Mouse (Mus musculus) thymus, postnatal 0 days (tissue): ENCODE measurements around the gene Rhobtb1. TPM values are rescaled to one million over a fixed set of nuclear protein-coding genes. Genes with fewer than 3 reads are reported as not detected.
A peak's percentile ranks its signal among the peaks of the same experiment; 100 is the strongest.

Source experiments
- DNase-seq: peaks from one replicate; pipeline ENCODE4 v3.0.0-alpha.2; 2015; ENCODE audit warnings: low spot score
- polyA plus RNA-seq: library from polyadenylated mRNA; unstranded; fragments of >200 nt; fragmentation: Nextera tagmentation; extraction: Ambion mirVana; gene quantifications from 2 replicates; pipeline ENCODE4 v1.2.1, GENCODE M21; 2015

Gene Rhobtb1
- polyA plus RNA-seq, 1 experiment from 2014 or later: 4.9 TPM

GRCm38 (mm10) chr10:69320667-69321518 lies 169.7 kb downstream of the Rhobtb1 start:
- peak; percentile 72 for DNase-seq

DNA sequence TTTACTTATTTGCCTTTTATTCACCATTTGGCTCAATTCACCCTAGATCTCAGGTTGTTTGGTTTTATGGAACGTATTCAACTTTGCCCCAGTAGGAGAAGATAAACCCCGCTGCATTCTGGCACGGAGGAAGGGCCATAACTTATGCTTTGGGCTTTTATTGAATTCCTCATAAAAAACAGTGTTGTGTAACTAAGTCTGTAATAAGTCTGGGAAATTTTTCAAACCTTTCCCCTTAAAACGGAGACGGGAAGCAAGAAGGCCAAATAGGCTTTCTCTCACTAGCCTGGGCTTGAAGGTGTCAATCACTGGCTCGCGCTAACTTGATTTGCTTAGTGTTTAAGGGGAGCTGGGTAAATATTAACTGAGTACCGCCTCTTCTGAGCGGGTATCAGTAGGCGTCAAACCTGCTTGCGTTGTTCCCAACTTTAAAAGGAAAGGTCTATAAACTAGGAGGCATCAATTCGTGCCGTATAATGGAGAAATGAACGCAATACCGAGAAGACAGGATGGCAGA lies 170.3 kb downstream of the Rhobtb1 start:
- DNase-seq: no peak

DNA sequence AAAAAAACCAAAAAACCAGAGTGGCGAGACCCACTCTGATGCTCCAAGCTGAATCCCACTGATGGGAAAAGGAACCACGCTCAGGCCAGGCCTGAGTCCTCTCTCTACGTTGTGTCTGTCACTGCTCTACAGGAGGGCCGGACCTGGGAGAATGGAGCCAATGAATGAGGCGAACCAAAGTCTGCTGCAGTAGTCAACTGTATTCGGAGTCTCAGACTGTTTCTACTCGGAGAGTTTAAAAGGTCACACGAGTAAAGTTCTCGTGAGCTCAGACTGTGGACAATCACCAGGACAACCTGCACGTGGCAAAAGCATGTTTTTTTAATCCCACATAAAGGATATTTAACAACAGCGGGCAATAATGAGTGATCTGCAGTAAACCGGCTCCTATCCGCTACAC lies 172.8 kb downstream of the Rhobtb1 start:
- DNase-seq: no peak

DNA sequence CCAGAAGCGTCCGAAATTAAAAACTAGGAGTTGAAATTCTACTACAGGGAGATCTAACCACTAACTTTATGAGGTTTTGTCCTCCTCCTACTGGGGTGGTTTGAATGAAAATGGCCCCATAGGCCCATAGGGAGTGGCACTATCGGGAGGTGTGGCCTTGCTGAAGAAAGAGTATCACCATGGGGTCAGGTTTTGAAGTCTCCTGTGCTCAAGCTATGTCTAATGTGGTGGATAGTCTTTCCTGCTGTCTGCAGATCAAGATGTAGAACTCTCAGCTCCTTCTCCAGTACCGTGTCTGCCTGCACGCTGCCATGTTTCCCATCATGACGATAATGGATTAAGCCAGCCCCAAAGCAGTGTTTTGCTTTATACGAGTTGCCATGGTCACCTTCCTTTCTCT lies 173.6 kb downstream of the Rhobtb1 start:
- no peak for DNase-seq

GRCm38 (mm10) chr10:69326433-69326832 lies 175.2 kb downstream of the Rhobtb1 start:
- no peak for DNase-seq

DNA sequence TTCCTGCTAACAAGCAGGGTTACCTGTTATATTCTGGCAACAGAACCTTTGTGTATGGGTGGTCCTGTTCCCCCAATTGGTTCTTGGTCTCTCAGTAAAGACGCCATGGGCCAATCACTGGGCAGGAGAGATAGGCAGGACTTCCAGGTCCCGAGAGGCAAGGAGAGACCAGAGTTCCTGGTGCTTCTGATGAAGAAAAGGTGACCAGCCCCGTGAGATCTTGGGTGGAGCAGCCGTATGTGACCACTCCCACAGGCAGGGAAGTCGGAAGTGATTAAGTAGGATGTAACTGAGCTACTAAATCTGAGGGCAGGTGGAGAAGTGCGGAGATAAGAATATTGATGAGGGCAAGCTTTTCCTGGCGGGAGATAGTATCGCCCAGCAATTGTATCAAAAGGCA lies 176.1 kb downstream of the Rhobtb1 start:
- no peak for DNase-seq

DNA sequence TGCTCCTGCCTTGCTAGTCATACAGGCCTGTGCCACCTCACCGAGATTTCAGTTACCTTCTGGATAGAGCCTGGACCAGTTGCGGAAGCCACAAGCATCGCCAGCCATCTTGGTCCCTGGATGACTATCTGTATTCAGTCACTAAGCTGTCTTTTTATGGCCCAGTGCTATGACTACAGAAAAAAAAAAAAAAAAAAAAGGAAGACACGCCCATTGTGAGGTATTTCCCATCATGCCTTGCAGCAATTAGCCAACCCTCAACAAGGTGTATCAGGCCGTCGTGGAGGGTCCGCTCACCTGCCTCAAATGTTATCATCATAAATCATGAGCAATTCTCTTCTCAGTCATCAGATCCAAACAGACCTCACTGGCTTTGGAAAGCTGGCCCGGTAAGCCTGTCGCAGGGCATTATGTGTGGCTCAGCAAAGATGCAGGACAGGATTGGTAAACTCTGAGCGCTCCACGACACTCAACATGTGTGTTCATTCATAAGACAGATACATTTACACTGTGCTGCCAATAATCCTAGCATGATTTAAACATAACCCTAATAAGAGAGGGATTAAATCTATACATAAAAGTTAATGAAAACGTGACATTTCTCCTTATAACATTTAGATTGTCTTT lies 176.9 kb downstream of the Rhobtb1 start:
- DNase-seq: no peak

- DNase-seq: no peak
Observed at GRCm38 (mm10) chr10:69328656-69329046, 177.4 kb downstream of the Rhobtb1 start.

- DNase-seq: no peak
Observed at GRCm38 (mm10) chr10:69331231-69331630, 180.0 kb downstream of the Rhobtb1 start.

DNA sequence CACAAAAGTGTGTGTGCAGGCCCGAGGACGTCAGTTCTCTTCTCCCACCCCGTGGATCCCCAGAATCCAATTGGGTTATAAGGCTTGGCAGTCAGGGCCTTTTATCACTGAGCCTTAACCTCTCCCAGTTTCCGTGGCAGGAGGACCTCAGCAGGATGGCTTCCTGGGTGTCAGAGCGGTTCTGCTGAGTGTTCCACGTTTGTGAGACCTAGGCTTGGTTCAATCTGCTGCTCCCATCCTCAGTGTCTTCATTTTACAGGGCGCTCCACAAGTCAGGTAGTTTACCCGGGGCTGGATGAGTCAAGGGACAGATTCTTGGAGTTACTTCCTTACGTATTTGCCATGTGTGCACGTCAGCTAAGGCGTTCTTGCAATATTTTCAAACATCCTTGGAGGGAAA lies 182.0 kb downstream of the Rhobtb1 start:
- DNase-seq: no peak

GRCm38 (mm10) chr10:69334271-69335194 lies 183.3 kb downstream of the Rhobtb1 start:
- no peak for DNase-seq

DNA sequence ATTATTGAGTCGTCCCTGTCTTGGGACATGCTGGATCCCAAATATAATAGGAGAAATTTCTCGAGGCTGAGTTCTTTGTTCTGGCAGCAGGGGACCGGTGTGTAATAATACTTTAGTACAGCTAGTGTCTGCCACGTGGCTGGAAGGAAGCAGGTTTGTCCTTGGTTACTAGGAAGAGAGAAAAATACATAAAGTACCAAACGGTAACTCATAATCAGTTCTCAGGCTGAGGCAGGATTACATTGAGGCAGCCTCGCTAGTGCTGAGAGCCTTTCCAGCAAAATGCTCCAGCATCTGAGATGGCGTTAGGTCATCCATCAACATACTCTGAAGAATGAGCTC lies 183.9 kb downstream of the Rhobtb1 start:
- DNase-seq: no peak

GRCm38 (mm10) chr10:69335611-69336010 lies 184.4 kb downstream of the Rhobtb1 start:
- no peak for DNase-seq

- no peak for DNase-seq
Observed at GRCm38 (mm10) chr10:69336219-69336618, 185.0 kb downstream of the Rhobtb1 start.

DNA sequence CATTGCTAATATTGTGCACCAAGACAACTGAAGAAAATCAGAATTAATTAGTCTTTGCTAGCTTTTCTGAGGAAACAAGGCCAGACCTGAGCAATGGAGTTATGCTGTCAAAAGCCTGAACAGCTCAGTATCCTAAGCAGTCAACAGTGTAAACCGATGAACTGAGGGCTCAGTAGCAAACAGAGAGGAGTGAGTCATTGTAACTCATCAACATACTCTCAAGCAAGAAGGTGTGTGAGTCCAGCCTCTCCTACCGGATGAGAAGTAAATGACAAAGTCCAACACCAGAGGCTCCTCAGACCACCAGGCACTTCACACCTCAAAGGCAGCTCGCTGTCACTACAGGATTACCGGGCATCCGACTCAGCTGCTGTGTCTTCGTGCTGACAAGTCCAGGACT lies 188.8 kb downstream of the Rhobtb1 start:
- DNase-seq: no peak

Other genes starting within 250 kb of the Rhobtb1 start
- gene A930033H14Rik, start 61.7 kb downstream of the Rhobtb1 start, polyA plus RNA-seq: 0.36 TPM in 2 replicates
- 394 and 415 TPM in 2 replicates for gene Cdk1, start 201.5 kb downstream of the Rhobtb1 start, polyA plus RNA-seq
- gene Ank3, start 247.3 kb downstream of the Rhobtb1 start, polyA plus RNA-seq: 8.5 and 10.5 TPM in 2 replicates